Mouse (Mus musculus): Measurements from ENCODE around the gene St8sia2. TPM values are rescaled to one million over a fixed set of nuclear protein-coding genes. Genes with fewer than 3 reads are reported as not detected.
A peak's percentile ranks its signal among the peaks of the same experiment; 100 is the strongest.

St8sia2 gene
- polyA plus RNA-seq, 1 experiment from 2014 or later = 45.8 TPM

- no peaks in the 10 kb centered on the region for H3K9me3 ChIP-seq
- H3K4me1 ChIP-seq = no peaks in the 10 kb centered on the region
- H3K4me3 ChIP-seq = no peak overlapping the region
- ATAC-seq (ENCODE audit: low FRiP score, low read depth) = no peak
- peaks cover 93% of the 10 kb centered on the region for H3K36me3 ChIP-seq
- H3K27ac ChIP-seq (replicated peaks) = no peak overlapping the region
- no peak overlapping the region for H3K4me2 ChIP-seq (replicated peaks)
- no peak overlapping the region for H3K9ac ChIP-seq (replicated peaks)
- WGBS = 89% methylated on average over 5 of the region's 5 CpGs
- H3K27me3 ChIP-seq = no peaks in the 10 kb centered on the region
Observed at GRCm38 (mm10) chr7:73962431-73962830, 51.1 kb downstream of the St8sia2 start.

- Histone ChIP-seq H3K9me3 (no peaks in the 10 kb centered on the region; the same call in 1 of the 2 replicates), H3K27ac (replicated peaks) (no peak overlapping the region), H3K27me3 (no peaks in the 10 kb centered on the region), H3K4me2 (replicated peaks) (no peak overlapping the region), H3K36me3 (peaks cover 89% of the 10 kb centered on the region), H3K4me1 (no peaks in the 10 kb centered on the region), H3K4me3 (no peak overlapping the region), H3K9ac (replicated peaks) (no peak overlapping the region)
- ATAC-seq (ENCODE audit: low FRiP score, low read depth) = no peak
- WGBS = 63% methylated on average over 5 of the region's 5 CpGs
Observed at GRCm38 (mm10) chr7:73954441-73954840, 59.0 kb downstream of the St8sia2 start.

DNA sequence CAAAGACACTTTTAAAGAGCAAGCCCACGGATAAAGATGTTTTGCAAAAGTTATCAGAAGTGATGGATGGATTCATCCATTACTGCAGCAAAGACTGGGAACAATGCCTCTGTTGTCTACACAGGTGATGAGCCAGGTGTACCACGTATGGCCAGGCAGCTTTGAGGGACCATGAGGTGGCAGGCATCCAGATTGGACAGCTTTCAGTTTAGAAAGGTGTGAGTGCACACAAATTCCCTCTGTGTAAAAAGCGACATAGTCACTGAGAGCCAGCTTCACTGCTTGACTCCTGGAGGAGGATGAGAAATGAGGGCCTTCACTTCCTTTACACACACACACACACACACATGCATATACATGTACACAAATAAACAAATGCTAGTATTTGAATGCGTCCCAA is 60.4 kb downstream of the St8sia2 start:
- H3K9ac ChIP-seq (replicated peaks) = no peak overlapping the region
- no peak for ATAC-seq (ENCODE audit: low FRiP score, low read depth)
- H3K9me3 ChIP-seq = no peaks in the 10 kb centered on the region; the same call in 1 of the 2 replicates
- 95% methylated on average over 4 of the region's 4 CpGs for whole genome bisulfite sequencing
- no peak overlapping the region for H3K4me2 ChIP-seq (replicated peaks)
- H3K4me3 ChIP-seq = no peak overlapping the region
- no peak overlapping the region for H3K27ac ChIP-seq (replicated peaks)
- no peaks in the 10 kb centered on the region for H3K27me3 ChIP-seq
- no peaks in the 10 kb centered on the region for H3K4me1 ChIP-seq
- peaks cover 87% of the 10 kb centered on the region for H3K36me3 ChIP-seq

GRCm38 (mm10) chr7:73941640-73942039 is 71.8 kb downstream of the St8sia2 start:
- Histone ChIP-seq H3K27ac (replicated peaks) (0 out of 2 replicates have a peak overlapping the region, but pooled peaks have one; percentile 30), H3K36me3 (peaks cover 71% of the 10 kb centered on the region), H3K9ac (replicated peaks) (no peak overlapping the region), H3K27me3 (no peaks in the 10 kb centered on the region), H3K4me1 (peaks cover 12% of the 10 kb centered on the region), H3K4me2 (replicated peaks) (no peak overlapping the region), H3K4me3 (no peak overlapping the region), H3K9me3 (no peaks in the 10 kb centered on the region)
- 60% methylated on average over 4 of the region's 4 CpGs for WGBS
- 0 out of 2 replicates have a peak, but pooled peaks have one; percentile 47 for ATAC-seq (ENCODE audit: low FRiP score, low read depth)

DNA sequence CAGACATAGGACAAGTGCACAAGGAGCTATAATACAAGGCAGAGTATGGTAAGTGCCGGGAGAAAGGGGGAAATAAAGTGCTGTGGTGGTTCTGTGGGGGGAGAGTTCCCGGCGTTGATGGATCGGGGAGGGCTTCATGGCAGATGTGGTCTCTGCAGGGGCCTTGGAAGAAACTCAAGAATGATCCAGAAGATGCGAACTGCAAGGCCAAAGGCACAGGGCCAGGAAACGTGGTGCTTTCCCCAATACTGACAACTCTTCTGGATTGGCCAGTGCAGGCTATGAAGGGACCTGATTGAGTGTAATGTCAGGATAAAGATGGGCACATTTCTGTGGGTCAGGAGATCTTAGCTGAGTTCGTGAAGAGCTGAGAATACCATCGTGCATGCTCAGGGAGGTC is 74.3 kb downstream of the St8sia2 start:
- H3K4me1 ChIP-seq = peaks cover 12% of the 10 kb centered on the region
- no peak overlapping the region for H3K9ac ChIP-seq (replicated peaks)
- H3K36me3 ChIP-seq = peaks cover 47% of the 10 kb centered on the region
- H3K27ac ChIP-seq (replicated peaks) = no peak overlapping the region
- no peaks in the 10 kb centered on the region for H3K27me3 ChIP-seq
- no peak overlapping the region for H3K4me3 ChIP-seq
- H3K4me2 ChIP-seq (replicated peaks) = no peak overlapping the region
- H3K9me3 ChIP-seq = no peaks in the 10 kb centered on the region
- 96% methylated on average over 8 of the region's 8 CpGs for WGBS
- no peak for ATAC-seq (ENCODE audit: low FRiP score, low read depth)

DNA sequence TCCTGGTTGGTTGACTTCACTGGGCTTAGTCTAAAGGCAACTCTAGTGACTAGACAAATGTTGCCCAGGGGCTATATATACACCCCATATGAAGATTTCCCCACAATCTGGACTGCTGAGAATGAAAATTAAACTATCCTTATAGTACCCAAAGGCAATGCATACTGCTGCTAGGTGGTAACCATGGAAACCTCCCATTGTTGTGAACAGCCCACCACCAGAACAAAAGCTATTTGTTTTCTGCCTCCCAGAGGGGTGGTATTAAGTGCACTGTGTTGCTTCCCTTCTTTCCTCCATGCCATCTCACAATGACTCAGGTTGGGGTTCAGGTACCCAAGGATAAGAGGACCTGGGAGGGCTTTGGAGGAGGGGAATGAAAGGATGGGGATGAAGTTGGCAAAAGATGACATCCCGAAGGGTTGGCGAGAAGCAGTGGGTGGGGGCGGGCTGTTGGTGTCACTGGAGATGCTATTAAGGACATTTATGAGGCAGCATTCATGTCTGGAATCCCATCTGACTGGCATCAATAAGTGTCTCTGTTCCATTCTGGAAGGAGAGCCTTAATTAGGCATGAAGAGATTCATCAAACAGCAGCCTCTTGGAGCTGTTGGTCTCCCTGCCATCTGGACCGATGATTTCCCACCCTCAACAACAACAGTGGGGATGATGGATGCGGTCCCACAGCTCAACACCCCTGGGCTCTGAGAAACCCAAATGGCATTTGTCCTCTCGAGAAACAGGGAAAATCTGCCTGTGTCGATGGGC is 75.3 kb downstream of the St8sia2 start:
- no peaks in the 10 kb centered on the region for H3K9me3 ChIP-seq
- no peak overlapping the region for H3K9ac ChIP-seq (replicated peaks)
- no peak overlapping the region for H3K4me3 ChIP-seq
- no peak overlapping the region for H3K27ac ChIP-seq (replicated peaks)
- ATAC-seq (ENCODE audit: low FRiP score, low read depth) = no peak
- H3K4me1 ChIP-seq = peaks cover 12% of the 10 kb centered on the region
- H3K27me3 ChIP-seq = no peaks in the 10 kb centered on the region
- WGBS = 88% methylated on average over 7 of the region's 7 CpGs
- H3K4me2 ChIP-seq (replicated peaks) = no peak overlapping the region
- H3K36me3 ChIP-seq = peaks cover 37% of the 10 kb centered on the region

DNA sequence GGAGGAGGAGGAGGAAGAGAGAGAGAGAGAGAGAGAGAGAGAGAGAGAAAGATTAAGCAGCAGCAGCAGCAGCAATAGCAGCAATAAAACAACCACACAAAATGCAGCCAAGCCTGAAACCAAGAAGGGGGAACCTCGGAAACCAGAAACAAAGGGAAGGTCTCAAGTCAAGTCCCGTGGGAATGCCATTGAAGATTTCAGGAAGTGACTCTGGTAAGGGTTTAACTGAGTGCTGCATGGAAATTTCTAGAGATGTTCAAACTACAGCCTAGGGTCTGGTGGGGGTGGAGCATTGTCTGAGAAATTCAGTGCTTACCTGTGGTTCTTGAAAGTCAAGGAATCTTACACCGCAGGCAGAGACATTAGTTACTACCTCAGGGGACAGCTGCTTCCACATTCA is 77.4 kb downstream of the St8sia2 start:
- H3K27me3 ChIP-seq = no peaks in the 10 kb centered on the region
- 0 out of 2 replicates have a peak, but pooled peaks cover 3% of the 10 kb centered on the region for H3K4me1 ChIP-seq
- H3K4me3 ChIP-seq = no peak overlapping the region
- WGBS = 54% methylated on average over 3 of the region's 3 CpGs
- no peak for ATAC-seq (ENCODE audit: low FRiP score, low read depth)
- no peak overlapping the region for H3K27ac ChIP-seq (replicated peaks)
- H3K4me2 ChIP-seq (replicated peaks) = no peak overlapping the region
- H3K9me3 ChIP-seq = no peaks in the 10 kb centered on the region
- no peak overlapping the region for H3K9ac ChIP-seq (replicated peaks)
- H3K36me3 ChIP-seq = peaks cover 20% of the 10 kb centered on the region

DNA sequence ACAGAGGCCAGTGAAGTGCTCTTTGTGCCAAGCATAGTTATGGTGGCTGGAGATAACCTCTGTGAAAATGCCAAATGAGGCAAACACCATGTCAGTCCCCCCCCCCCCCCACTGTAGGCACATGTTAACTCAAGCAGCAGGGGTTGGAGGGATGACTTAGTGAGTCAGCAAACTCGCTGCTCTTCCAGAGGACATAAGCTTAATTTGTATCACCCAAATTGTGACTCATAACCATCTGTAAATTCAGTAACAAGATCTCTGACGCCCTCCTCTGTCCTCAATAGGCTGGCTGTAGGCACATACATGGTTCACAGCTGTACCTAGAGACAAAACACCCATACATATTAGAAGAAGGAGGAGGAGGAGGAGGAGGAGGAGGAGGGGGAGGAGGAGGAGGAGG is 77.8 kb downstream of the St8sia2 start:
- Histone ChIP-seq H3K27me3 (no peaks in the 10 kb centered on the region), H3K4me2 (replicated peaks) (no peak overlapping the region), H3K27ac (replicated peaks) (no peak overlapping the region), H3K9me3 (no peaks in the 10 kb centered on the region), H3K4me1 (0 out of 2 replicates have a peak, but pooled peaks cover 3% of the 10 kb centered on the region), H3K9ac (replicated peaks) (no peak overlapping the region), H3K36me3 (peaks cover 17% of the 10 kb centered on the region), H3K4me3 (no peak overlapping the region)
- ATAC-seq (ENCODE audit: low FRiP score, low read depth) = no peak
- WGBS = 63% methylated on average over 2 of the region's 2 CpGs

GRCm38 (mm10) chr7:73933036-73933435 is 80.5 kb downstream of the St8sia2 start:
- Histone ChIP-seq H3K9me3 (no peaks in the 10 kb centered on the region), H3K4me1 (no peaks in the 10 kb centered on the region), H3K27ac (replicated peaks) (no peak overlapping the region), H3K27me3 (no peaks in the 10 kb centered on the region), H3K9ac (replicated peaks) (no peak overlapping the region), H3K4me3 (no peak overlapping the region), H3K36me3 (no peaks in the 10 kb centered on the region), H3K4me2 (replicated peaks) (no peak overlapping the region)
- 84% methylated on average over 3 of the region's 3 CpGs for WGBS
- no peak for ATAC-seq (ENCODE audit: low FRiP score, low read depth)

GRCm38 (mm10) chr7:73920921-73921485 is 92.5 kb downstream of the St8sia2 start:
- 55% methylated on average over 16 of the region's 16 CpGs for WGBS
- H3K4me1 ChIP-seq = peaks cover 36% of the 10 kb centered on the region
- H3K4me2 ChIP-seq (replicated peaks) = peak overlapping the region; percentile 37
- H3K4me3 ChIP-seq = no peak overlapping the region
- peak; percentile 74; the same call in 1 of the 2 replicates for ATAC-seq (ENCODE audit: low FRiP score, low read depth)
- H3K27me3 ChIP-seq = peaks cover 4% of the 10 kb centered on the region; the same call in 1 of the 2 replicates
- no peaks in the 10 kb centered on the region for H3K36me3 ChIP-seq
- H3K9me3 ChIP-seq = no peaks in the 10 kb centered on the region
- H3K9ac ChIP-seq (replicated peaks) = no peak overlapping the region
- H3K27ac ChIP-seq (replicated peaks) = 0 out of 2 replicates have a peak overlapping the region, but pooled peaks have one; percentile 20

- peak; percentile 48 for ATAC-seq (ENCODE audit: low FRiP score, low read depth)
- H3K27me3 ChIP-seq = peaks cover 13% of the 10 kb centered on the region; the same call in 1 of the 2 replicates
- H3K4me3 ChIP-seq = no peak overlapping the region
- no peaks in the 10 kb centered on the region for H3K36me3 ChIP-seq
- WGBS = 46% methylated on average over 9 of the region's 9 CpGs
- no peak overlapping the region for H3K9ac ChIP-seq (replicated peaks)
- H3K9me3 ChIP-seq = no peaks in the 10 kb centered on the region
- H3K27ac ChIP-seq (replicated peaks) = peak overlapping the region; percentile 15; the same call in 1 of the 2 replicates
- H3K4me2 ChIP-seq (replicated peaks) = no peak overlapping the region
- H3K4me1 ChIP-seq = peaks cover 36% of the 10 kb centered on the region
Observed at GRCm38 (mm10) chr7:73917633-73918311, 95.7 kb downstream of the St8sia2 start.

DNA sequence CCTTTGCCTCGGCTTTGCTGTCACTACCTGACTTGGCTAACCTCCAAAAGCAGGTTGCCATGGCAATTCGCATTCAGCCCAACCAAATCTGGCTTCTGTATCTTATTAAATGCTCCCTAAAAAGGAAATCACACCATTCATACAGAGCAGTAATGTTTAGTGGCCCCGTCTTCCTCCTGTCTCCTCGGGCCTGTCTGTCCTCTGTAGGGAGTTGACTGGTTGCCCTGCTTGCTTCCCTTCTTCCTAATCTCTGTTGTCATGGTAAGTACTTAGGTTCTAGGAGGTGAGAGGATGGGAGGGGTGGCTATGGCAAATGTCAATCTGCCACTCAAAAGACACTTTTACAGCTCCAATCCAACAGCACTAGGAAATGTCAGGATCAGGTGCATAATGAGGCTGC is 101.6 kb downstream of the St8sia2 start:
- Histone ChIP-seq H3K4me3 (no peak overlapping the region), H3K9me3 (no peaks in the 10 kb centered on the region), H3K27ac (replicated peaks) (no peak overlapping the region), H3K4me2 (replicated peaks) (no peak overlapping the region), H3K36me3 (no peaks in the 10 kb centered on the region), H3K9ac (replicated peaks) (no peak overlapping the region), H3K27me3 (peaks cover 9% of the 10 kb centered on the region; the same call in 1 of the 2 replicates), H3K4me1 (peaks cover 11% of the 10 kb centered on the region)
- 16% methylated on average over 4 of the region's 4 CpGs for WGBS
- 0 out of 2 replicates have a peak, but pooled peaks have one; percentile 23 for ATAC-seq (ENCODE audit: low FRiP score, low read depth)

Data from midbrain, embryonic 12.5 days (tissue).